Mouse (Mus musculus) heart, postnatal 0 days (tissue): ENCODE results near the gene Marveld1. TPM values are rescaled to one million over a fixed set of nuclear protein-coding genes. Genes with fewer than 3 reads are reported as not detected.

Experiments
- ATAC-seq: fragments of 200-750 bp; cut with Nextera tagmentation; 2 replicates; pipeline ENCODE4 v1.8.0; 2017; ENCODE audit warnings: low read depth, moderate number of reproducible peaks, moderate library complexity; ENCODE audit not compliant: insufficient read depth
- DNase-seq: peaks from one replicate; pipeline ENCODE4 v3.0.0-alpha.2; 2016; ENCODE audit warnings: low spot score
- H3K27ac ChIP-seq: fragments of 300-500 bp; sonication (generic); 2 replicates; pipeline ENCODE4 v1.5.1; 2014; ENCODE audit warnings: low read depth, mild to moderate bottlenecking
- H3K27me3 ChIP-seq: fragments of 300-500 bp; sonication (generic); 2 replicates; pipeline ENCODE4 v1.6.1; 2014; ENCODE audit warnings: low read length, mixed read lengths; ENCODE audit not compliant: control insufficient read depth, insufficient read depth
- H3K36me3 ChIP-seq: fragments of 300-500 bp; sonication (generic); replicated peaks from 2 replicates; pipeline ENCODE4 v1.6.1; 2014; ENCODE audit warnings: low read length, mixed read lengths; ENCODE audit not compliant: control insufficient read depth, insufficient read depth
- H3K4me1 ChIP-seq: fragments of 300-500 bp; sonication (generic); 2 replicates; pipeline ENCODE4 v1.6.1; 2014; ENCODE audit warnings: antibody characterized with exemption; ENCODE audit not compliant: control insufficient read depth, insufficient read depth
- H3K4me2 ChIP-seq: fragments of 300-500 bp; sonication (generic); 2 replicates; pipeline ENCODE4 v1.6.1; 2014; ENCODE audit warnings: low read depth, mild to moderate bottlenecking, low read length, moderate library complexity
- H3K4me3 ChIP-seq: fragments of 300-500 bp; sonication (generic); 2 replicates; pipeline ENCODE4 v1.5.1; 2014; ENCODE audit warnings: low read depth, low read length
- H3K9ac ChIP-seq: fragments of 300-500 bp; sonication (generic); replicated peaks from 2 replicates; pipeline ENCODE4 v1.6.1; 2014; ENCODE audit warnings: low read depth, low read length, mixed read lengths
- H3K9me3 ChIP-seq: fragments of 300-500 bp; sonication (generic); replicated peaks from 2 replicates; pipeline ENCODE4 v1.6.1; 2016; ENCODE audit warnings: low read length; ENCODE audit not compliant: control insufficient read depth
- CTCF ChIP-seq: IDR thresholded peaks from 2 replicates; pipeline ENCODE4 v1.5.1; 2016; ENCODE audit warnings: antibody characterized with exemption, control low read depth, low read depth
- EP300 ChIP-seq: IDR thresholded peaks from 2 replicates; pipeline ENCODE4 v1.6.1; 2016; ENCODE audit warnings: antibody characterized with exemption, low read depth
- WGBS: fragments of 180-500 bp; shearing (Covaris S2); extraction: QIAGEN DNeasy Blood & Tissue Kit; methylation state at CpG from one replicate; pipeline ENCODE4 v1.1.7; 2014; 5-methylcytosine and 5-hydroxymethylcytosine counted together
- polyA plus RNA-seq: library from polyadenylated mRNA; unstranded; fragments of >200 nt; fragmentation: Nextera tagmentation; extraction: Ambion mirVana; gene quantifications from 2 replicates; pipeline ENCODE4 v1.2.1, GENCODE M21; 2015
- total RNA-seq: library from RNA; depleted of rRNA; stranded (reverse); fragments of >200 nt; gene quantifications from 2 replicates; pipeline ENCODE4 v1.2.3, GENCODE M21; 2014; ENCODE audit warnings: low replicate concordance

The Marveld1 gene
- total and polyA plus RNA-seq, 2 experiments from 2014 or later, result 8.6 to 35.0 TPM

- no peak overlapping the region for H3K4me2 ChIP-seq
- no peak overlapping the region for H3K9ac ChIP-seq
- peaks cover 2% of the 10 kb centered on the region; the same call in 1 of the 2 replicates for H3K4me1 ChIP-seq
- H3K4me3 ChIP-seq, result no peak overlapping the region
- ATAC-seq (no peak), DNase-seq (no peak)
- H3K9me3 ChIP-seq, result no peaks in the 10 kb centered on the region
- no peaks in the 10 kb centered on the region for H3K36me3 ChIP-seq
- H3K27ac ChIP-seq, result no peak overlapping the region
- H3K27me3 ChIP-seq, result no peaks in the 10 kb centered on the region
- TF ChIP-seq CTCF (no peak), EP300 (no peak)
These were observed 12.1 kb upstream of the Marveld1 start for GRCm38 (mm10) chr19:42135070-42135469.

GRCm38 (mm10) chr19:42136126-42136525, 11.1 kb upstream of the Marveld1 start:
- no peak overlapping the region for H3K9ac ChIP-seq
- H3K9me3 ChIP-seq, result no peaks in the 10 kb centered on the region
- no peaks in the 10 kb centered on the region for H3K36me3 ChIP-seq
- H3K4me1 ChIP-seq, result no peaks in the 10 kb centered on the region
- no peak overlapping the region for H3K4me2 ChIP-seq
- no peak for DNase-seq
- no peak for ATAC-seq
- no peak for TF ChIP-seq EP300
- H3K27ac ChIP-seq, result no peak overlapping the region
- no peaks in the 10 kb centered on the region for H3K27me3 ChIP-seq
- no peak overlapping the region for H3K4me3 ChIP-seq
- 48% methylated on average over 5 of the region's 5 CpGs for WGBS

- DNase-seq (no peak), ATAC-seq (no peak)
- Histone ChIP-seq H3K4me3 (no peak overlapping the region), H3K4me2 (no peak overlapping the region), H3K27me3 (no peaks in the 10 kb centered on the region), H3K9me3 (no peaks in the 10 kb centered on the region), H3K9ac (no peak overlapping the region), H3K36me3 (no peaks in the 10 kb centered on the region), H3K4me1 (no peaks in the 10 kb centered on the region), H3K27ac (no peak overlapping the region)
- TF ChIP-seq EP300 (no peak), CTCF (no peak)
- 82% methylated on average over 4 of the region's 4 CpGs for WGBS
These were observed 10.0 kb upstream of the Marveld1 start for GRCm38 (mm10) chr19:42137167-42137672.

GRCm38 (mm10) chr19:42138517-42139285, 8.5 kb upstream of the Marveld1 start:
- no peak overlapping the region for H3K4me2 ChIP-seq
- no peaks in the 10 kb centered on the region for H3K27me3 ChIP-seq
- H3K9ac ChIP-seq, result no peak overlapping the region
- H3K36me3 ChIP-seq, result no peaks in the 10 kb centered on the region
- H3K9me3 ChIP-seq, result no peaks in the 10 kb centered on the region
- H3K4me1 ChIP-seq, result no peaks in the 10 kb centered on the region
- no peak overlapping the region for H3K27ac ChIP-seq
- no peak overlapping the region for H3K4me3 ChIP-seq
- ATAC-seq (no peak), DNase-seq (no peak)
- WGBS, result 77% methylated on average over 15 of the region's 15 CpGs
- TF ChIP-seq CTCF, result no peak
- no peak for TF ChIP-seq EP300

GRCm38 (mm10) chr19:42139724-42140517, 7.3 kb upstream of the Marveld1 start:
- Histone ChIP-seq H3K4me1 (no peaks in the 10 kb centered on the region), H3K27me3 (no peaks in the 10 kb centered on the region), H3K9ac (no peak overlapping the region), H3K9me3 (no peaks in the 10 kb centered on the region), H3K27ac (no peak overlapping the region), H3K4me3 (no peak overlapping the region), H3K4me2 (no peak overlapping the region), H3K36me3 (no peaks in the 10 kb centered on the region)
- DNase-seq, result no peak
- WGBS, result 73% methylated on average over 5 of the region's 5 CpGs
- ATAC-seq, result no peak
- TF ChIP-seq EP300 (no peak), CTCF (no peak)
